Mouse (Mus musculus) MEL (cell line): ENCODE measurements around the gene Gm10663. TPM values are rescaled to one million over a fixed set of nuclear protein-coding genes. Genes with fewer than 3 reads are reported as not detected.

Experiments used
- DNase-seq: peaks from one replicate; pipeline ENCODE4 v3.0.0; 2011; ENCODE audit warnings: low read depth, low spot score
- H3K27ac ChIP-seq: 2 replicates; pipeline ENCODE4 v1.5.1; 2012; ENCODE audit warnings: low read depth, mild to moderate bottlenecking, control low read depth, low read length, moderate library complexity; ENCODE audit not compliant: control insufficient read depth
- H3K27me3 ChIP-seq, 2 experiments: fragments of 150-350 bp in 1 of 2; sonication (generic) in 1 of 2; 2 replicates each; pipeline ENCODE4 v1.6.1; 2012; ENCODE audit warnings: low read length in 2 of 2, mild to moderate bottlenecking in 2 of 2, improper control_type of control experiment in 1 of 2, moderate library complexity in 1 of 2; ENCODE audit not compliant: insufficient read depth in 2 of 2, control insufficient read depth in 1 of 2
- H3K36me3 ChIP-seq, 2 experiments: 2 replicates each; pipeline ENCODE4 v1.6.1; 2012 to 2014; ENCODE audit warnings: low read length in 2 of 2, improper control_type of control experiment in 1 of 2, inconsistent platforms in 1 of 2, mild to moderate bottlenecking in 1 of 2; ENCODE audit not compliant: insufficient read depth in 2 of 2, control insufficient read depth in 1 of 2
- H3K4me1 ChIP-seq, 2 experiments: fragments of 150-350 bp in 1 of 2; sonication (generic) in 1 of 2; 2 replicates each; pipeline ENCODE4 v1.6.1; 2012; ENCODE audit warnings: low read length in 2 of 2, improper control_type of control experiment in 1 of 2, mild to moderate bottlenecking in 1 of 2; ENCODE audit not compliant: insufficient read depth in 2 of 2, control insufficient read depth in 1 of 2
- H3K4me3 ChIP-seq, 2 experiments: fragments of 150-350 bp in 1 of 2; sonication (generic) in 1 of 2; 2 replicates each; pipeline ENCODE4 v1.5.1; 2012; ENCODE audit warnings: low read depth in 2 of 2, low read length in 2 of 2, mild to moderate bottlenecking in 2 of 2, moderate library complexity in 2 of 2, control low read depth in 1 of 2, improper control_type of control experiment in 1 of 2; ENCODE audit not compliant: control insufficient read depth in 1 of 2, insufficient read depth in 1 of 2
- H3K79me2 ChIP-seq: 2 replicates; pipeline ENCODE4 v1.6.1; 2012; ENCODE audit warnings: mild to moderate bottlenecking, low read length, moderate library complexity; ENCODE audit not compliant: control insufficient read depth, poor library complexity, insufficient read depth
- H3K9ac ChIP-seq: 2 replicates; pipeline ENCODE4 v1.6.1; 2012; ENCODE audit warnings: low read depth, mild to moderate bottlenecking, control low read depth, low read length, moderate library complexity; ENCODE audit not compliant: control insufficient read depth, poor library complexity, severe bottlenecking
- H3K9me3 ChIP-seq: fragments of 150-350 bp; sonication (generic); replicated peaks from 2 replicates; pipeline ENCODE4 v1.6.1; 2012; ENCODE audit warnings: mild to moderate bottlenecking, low read length, improper control_type of control experiment, moderate library complexity; ENCODE audit not compliant: insufficient read depth
- BHLHE40 ChIP-seq: IDR thresholded peaks from 2 replicates; pipeline ENCODE4 v1.6.1; 2012; ENCODE audit warnings: low read depth, mild to moderate bottlenecking, inconsistent platforms, low read length, improper control_type of control experiment, borderline replicate concordance
- CHD2 ChIP-seq: IDR thresholded peaks from 2 replicates; pipeline ENCODE4 v1.6.1; 2011; ENCODE audit warnings: low read length, improper control_type of control experiment
- E2F4 ChIP-seq: IDR thresholded peaks from 2 replicates; pipeline ENCODE4 v1.6.1; 2011; ENCODE audit warnings: low read depth, low read length, improper control_type of control experiment, borderline replicate concordance
- ELF1 ChIP-seq: IDR thresholded peaks from 2 replicates; pipeline ENCODE4 v1.6.1; 2014; ENCODE audit warnings: low read depth, mild to moderate bottlenecking, inconsistent platforms, low read length, improper control_type of control experiment, moderate library complexity
- EP300 ChIP-seq, 2 experiments: IDR thresholded peaks; 2 replicates each; pipeline ENCODE4 v1.6.1; 2011; ENCODE audit warnings: improper control_type of control experiment in 2 of 2, low read length in 2 of 2, low read depth in 1 of 2, mild to moderate bottlenecking in 1 of 2
- ETS1 ChIP-seq: IDR thresholded peaks from 2 replicates; pipeline ENCODE4 v1.6.1; 2012; ENCODE audit warnings: low read depth, mild to moderate bottlenecking, inconsistent platforms, low read length, improper control_type of control experiment, moderate library complexity
- GABPA ChIP-seq: IDR thresholded peaks from 2 replicates; pipeline ENCODE4 v1.6.1; 2012; ENCODE audit warnings: low read depth, mild to moderate bottlenecking, inconsistent platforms, low read length, improper control_type of control experiment, moderate library complexity
- GATA1 ChIP-seq: IDR thresholded peaks from 2 replicates; pipeline ENCODE4 v1.6.1; 2011; ENCODE audit warnings: low read depth, low read length, improper control_type of control experiment
- HCFC1 ChIP-seq: IDR thresholded peaks from 2 replicates; pipeline ENCODE4 v1.6.1; 2012; ENCODE audit warnings: low read depth, mild to moderate bottlenecking, inconsistent platforms, low read length, improper control_type of control experiment, moderate library complexity
- KAT2A ChIP-seq: conservative IDR thresholded peaks from 2 replicates; pipeline ENCODE4 v1.6.1; 2012; ENCODE audit warnings: low read depth, low read length, improper control_type of control experiment, inconsistent platforms
- MAFK ChIP-seq: IDR thresholded peaks from 2 replicates; pipeline ENCODE4 v1.6.1; 2011; ENCODE audit warnings: low read depth, mild to moderate bottlenecking, low read length, improper control_type of control experiment, borderline replicate concordance
- MAX ChIP-seq: IDR thresholded peaks from 2 replicates; pipeline ENCODE4 v1.6.1; 2011; ENCODE audit warnings: low read length, improper control_type of control experiment
- MEF2A ChIP-seq: IDR thresholded peaks from 2 replicates; pipeline ENCODE4 v1.6.1; 2014; ENCODE audit warnings: low read depth, mild to moderate bottlenecking, inconsistent platforms, low read length, improper control_type of control experiment; ENCODE audit not compliant: poor library complexity, insufficient replicate concordance, severe bottlenecking; ENCODE audit errors: extremely low read depth
- MYB ChIP-seq: IDR thresholded peaks from 2 replicates; pipeline ENCODE4 v1.6.1; 2011; ENCODE audit warnings: mild to moderate bottlenecking, low read depth, low read length, improper control_type of control experiment
- NELFE ChIP-seq: IDR thresholded peaks from 2 replicates; pipeline ENCODE4 v1.6.1; 2011; ENCODE audit warnings: low read depth, low read length, improper control_type of control experiment
- NRF1 ChIP-seq: IDR thresholded peaks from 2 replicates; pipeline ENCODE4 v1.6.1; 2014; ENCODE audit warnings: low read depth, mild to moderate bottlenecking, inconsistent platforms, low read length, improper control_type of control experiment, moderate library complexity; ENCODE audit not compliant: poor library complexity, insufficient read depth, severe bottlenecking
- POLR2AphosphoS2 ChIP-seq: IDR thresholded peaks from 2 replicates; pipeline ENCODE4 v1.6.1; 2011; ENCODE audit warnings: low read length, improper control_type of control experiment
- POLR2AphosphoS5 ChIP-seq: IDR thresholded peaks from 2 replicates; pipeline ENCODE4 v1.6.1; 2012; ENCODE audit warnings: low read depth, borderline replicate concordance, mild to moderate bottlenecking, inconsistent platforms, low read length, moderate library complexity, mixed read lengths
- RAD21 ChIP-seq: IDR thresholded peaks from 2 replicates; pipeline ENCODE4 v1.6.1; 2011; ENCODE audit warnings: mild to moderate bottlenecking, low read depth, low read length, improper control_type of control experiment
- SMC3 ChIP-seq: IDR thresholded peaks from 2 replicates; pipeline ENCODE4 v1.6.1; 2011; ENCODE audit warnings: low read depth, low read length, improper control_type of control experiment
- TAL1 ChIP-seq: IDR thresholded peaks from 2 replicates; pipeline ENCODE4 v1.6.1; 2012; ENCODE audit warnings: mild to moderate bottlenecking, inconsistent platforms, low read length, moderate library complexity, mixed read lengths
- TBP ChIP-seq: IDR thresholded peaks from 2 replicates; pipeline ENCODE4 v1.8.0; 2011; ENCODE audit warnings: low read depth, low read length, improper control_type of control experiment
- UBTF ChIP-seq: IDR thresholded peaks from 2 replicates; pipeline ENCODE4 v1.6.1; 2012; ENCODE audit warnings: low read depth, mild to moderate bottlenecking, inconsistent platforms, low read length, improper control_type of control experiment, moderate library complexity, borderline replicate concordance; ENCODE audit not compliant: insufficient read depth
- USF1 ChIP-seq: IDR thresholded peaks from 2 replicates; pipeline ENCODE4 v1.6.1; 2014; ENCODE audit warnings: low read depth, mild to moderate bottlenecking, inconsistent platforms, low read length, improper control_type of control experiment, moderate library complexity
- ZC3H11A ChIP-seq: IDR thresholded peaks from 2 replicates; pipeline ENCODE4 v1.6.1; 2012; ENCODE audit warnings: low read depth, mild to moderate bottlenecking, inconsistent platforms, low read length, improper control_type of control experiment
- ZKSCAN1 ChIP-seq: IDR thresholded peaks from 2 replicates; pipeline ENCODE4 v1.6.1; 2012; ENCODE audit warnings: low read depth, mild to moderate bottlenecking, inconsistent platforms, low read length, improper control_type of control experiment, moderate library complexity
- polyA plus RNA-seq, 2 experiments: library from polyadenylated mRNA; stranded (reverse) in 1 of 2; unstranded in 1 of 2; fragments of >175 nt in 1 of 2; fragments of >200 nt in 1 of 2; gene quantifications; 2 replicates each; pipeline versions ENCODE4 v1.2.1 to v1.2.4; 2012; ENCODE audit warnings: low replicate concordance in 2 of 2, low read depth in 1 of 2; ENCODE audit not compliant: insufficient read length in 2 of 2, insufficient read depth in 1 of 2, missing spikeins in 1 of 2
- total RNA-seq: library from RNA; depleted of rRNA; stranded (reverse); fragments of 300-350 nt; gene quantifications from 2 replicates; pipeline ENCODE4 v1.2.3, GENCODE M21; 2012

Gm10663 gene
- total and polyA plus RNA-seq, 3 experiments = not detected

GRCm38 (mm10) chr8:65029776-65030175 lies 45.1 kb upstream of the Gm10663 start:
- TF ChIP-seq TAL1 (no peak), ETS1 (no peak), ZC3H11A (no peak), BHLHE40 (no peak), E2F4 (no peak), NELFE (no peak), GABPA (no peak), MEF2A (no peak), NRF1 (no peak), MAFK (no peak), POLR2AphosphoS5 (no peak), KAT2A (no peak), POLR2AphosphoS2 (no peak), TBP (no peak), HCFC1 (no peak), USF1 (no peak), MAX (no peak), RAD21 (no peak), UBTF (no peak), SMC3 (no peak)
- Histone ChIP-seq H3K4me1 (no peaks in the 10 kb centered on the region), H3K27me3 (no peaks in the 10 kb centered on the region), H3K4me3 (no peak overlapping the region), H3K36me3 (no peaks in the 10 kb centered on the region), H3K79me2 (no peaks in the 10 kb centered on the region), H3K9me3 (no peaks in the 10 kb centered on the region), H3K27ac (no peak overlapping the region), H3K9ac (no peak overlapping the region)
- no peak for DNase-seq

- H3K27me3 ChIP-seq = no peaks in the 10 kb centered on the region
- no peak for DNase-seq
- H3K9me3 ChIP-seq = no peaks in the 10 kb centered on the region
- no peaks in the 10 kb centered on the region for H3K79me2 ChIP-seq
- TF ChIP-seq BHLHE40 (no peak), ZC3H11A (no peak), EP300 (IDR thresholded peaks at IDR 0.05; ENCODE audit: low read depth in 1 of 2, low read length in 2 of 2) (no peak), NRF1 (no peak), USF1 (no peak), ETS1 (no peak), GATA1 (no peak), TBP (no peak), CHD2 (no peak), MAFK (no peak), MYB (no peak), ZKSCAN1 (no peak), NELFE (no peak), RAD21 (no peak), UBTF (no peak), ELF1 (no peak), MEF2A (no peak)
- no peak overlapping the region for H3K9ac ChIP-seq
- no peaks in the 10 kb centered on the region for H3K36me3 ChIP-seq
- H3K4me1 ChIP-seq = no peaks in the 10 kb centered on the region
- H3K4me3 ChIP-seq = no peak overlapping the region
- H3K27ac ChIP-seq = no peak overlapping the region
Observed at GRCm38 (mm10) chr8:65030735-65031485, 43.9 kb upstream of the Gm10663 start.
